Mouse (Mus musculus) liver (tissue): Measurements from ENCODE around the gene Kat8.
"Not testable (repeated sequence)": the region's sequence is repeated elsewhere in the genome, so short reads cannot be mapped to it uniquely, and the experiment has no call there.

Source experiments
- DNase-seq: peaks from one replicate; pipeline ENCODE4 v3.0.0-alpha.2; 2020; ENCODE audit warnings: mixed read lengths

Kat8 gene

DNA sequence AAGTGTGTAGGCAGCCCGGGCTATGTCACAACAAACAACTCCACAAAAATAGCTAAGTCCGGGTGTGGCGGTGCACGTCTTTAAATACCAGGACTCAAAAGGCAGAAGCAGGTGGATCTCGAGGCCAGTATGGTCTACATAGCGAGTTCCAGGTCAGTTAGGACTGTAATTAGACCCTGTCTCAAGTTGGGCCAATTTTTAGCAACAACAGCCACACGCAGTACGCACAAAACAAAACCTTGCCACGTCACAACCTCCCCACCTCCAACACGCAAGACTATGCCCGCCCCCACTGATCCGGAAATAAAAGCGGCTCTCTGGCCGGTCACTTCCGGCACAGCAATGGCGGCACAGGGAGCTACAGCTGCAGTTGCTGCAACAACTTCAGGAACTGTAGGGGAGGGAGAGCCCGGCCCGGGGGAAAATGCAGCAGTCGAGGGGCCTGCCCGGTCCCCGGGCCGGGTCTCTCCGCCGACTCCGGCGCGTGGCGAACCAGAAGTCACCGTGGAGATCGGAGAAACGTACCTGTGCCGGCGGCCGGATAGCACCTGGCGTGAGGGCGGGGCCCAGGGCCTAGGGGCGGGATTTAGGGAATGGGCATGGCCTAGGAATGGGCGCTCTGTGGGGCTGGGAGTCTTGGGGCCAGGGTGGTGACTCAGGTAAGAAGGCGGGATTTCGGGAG is at the start of gene Kat8:
TSS of gene Kat8 (plus strand) at position 327 of the 682 bp plus-strand sequence.
- peak; percentile 93 for DNase-seq

DNA sequence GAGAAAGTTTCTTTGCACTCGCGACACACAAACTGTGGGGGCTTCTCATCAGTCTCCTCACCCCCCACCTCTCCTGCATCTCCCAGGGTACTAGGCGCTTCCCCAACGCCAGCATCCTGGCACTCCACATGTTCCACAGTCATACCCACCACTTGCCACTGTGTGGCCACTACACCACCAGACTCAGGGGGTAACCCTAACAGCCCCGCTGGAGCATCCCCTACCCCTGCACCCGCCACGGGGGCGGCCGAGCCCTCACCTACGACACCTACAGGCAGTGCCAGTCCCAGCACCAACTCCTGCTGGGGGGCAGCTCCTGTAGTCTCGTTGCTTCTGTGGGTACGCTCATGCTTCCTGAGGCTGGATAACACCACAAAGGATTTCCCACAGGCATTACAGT is 45.9 kb upstream of the Kat8 start:
- DNase-seq, result no peak

DNA sequence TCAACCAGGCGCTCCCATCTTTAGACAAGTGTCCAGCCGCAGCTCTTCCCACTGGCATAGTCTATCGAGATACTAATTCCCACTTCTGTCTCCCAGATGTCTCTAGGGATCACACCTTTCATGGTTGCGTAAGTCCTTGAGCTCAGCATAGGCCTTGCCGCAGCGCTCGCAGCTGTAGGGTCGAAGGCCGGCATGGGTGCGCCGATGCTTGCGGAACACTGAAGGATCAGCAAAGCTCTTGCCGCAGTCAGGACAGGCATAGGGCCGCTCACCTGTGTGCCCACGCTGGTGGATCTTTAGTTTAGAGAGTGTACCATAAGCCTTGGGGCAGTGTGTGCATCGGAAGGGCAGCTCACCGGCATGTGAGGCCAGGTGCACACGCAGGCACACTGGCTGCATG is 44.7 kb upstream of the Kat8 start:
- DNase-seq, result no peak

DNA sequence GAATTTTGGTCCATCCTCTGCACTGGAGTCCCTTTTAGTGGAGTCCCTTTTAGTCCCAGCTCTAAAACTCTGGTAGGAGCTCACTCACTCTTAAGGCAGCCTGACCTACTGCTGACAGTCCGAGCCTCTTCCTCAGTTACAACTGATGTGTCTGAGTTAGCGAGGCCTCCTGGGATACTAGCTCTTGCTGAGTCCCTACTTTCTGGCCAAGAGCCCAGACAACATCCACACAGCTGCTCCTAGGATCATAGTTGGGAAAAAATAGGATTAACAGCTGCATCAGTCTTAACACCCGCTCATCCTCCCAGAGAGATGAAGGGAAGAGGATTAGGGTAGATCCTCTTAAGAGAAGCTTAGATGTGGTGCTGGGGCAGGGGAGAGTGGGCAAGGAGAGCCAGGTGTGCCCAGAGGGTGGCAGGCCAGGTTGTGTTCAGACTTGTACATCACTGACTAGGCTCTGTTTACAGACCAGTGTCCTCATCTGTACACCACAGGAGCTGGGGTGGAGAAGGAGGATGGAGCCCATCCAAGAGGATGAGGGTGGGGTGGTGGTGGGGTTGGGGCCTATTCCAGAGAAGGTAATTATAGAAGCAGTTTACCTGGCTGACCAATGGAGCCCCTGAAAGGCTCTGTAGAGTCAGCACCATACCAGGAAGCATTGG is 43.0 kb upstream of the Kat8 start:
- DNase-seq, result no peak

GRCm38 (mm10) chr7:127870136-127870821 is 42.0 kb upstream of the Kat8 start:
- DNase-seq, result no peak

- no peak for DNase-seq
These were observed 37.3 kb upstream of the Kat8 start for GRCm38 (mm10) chr7:127874812-127875626.

GRCm38 (mm10) chr7:127875627-127876001 is 36.7 kb upstream of the Kat8 start:
- DNase-seq, result peak; percentile 88

DNA sequence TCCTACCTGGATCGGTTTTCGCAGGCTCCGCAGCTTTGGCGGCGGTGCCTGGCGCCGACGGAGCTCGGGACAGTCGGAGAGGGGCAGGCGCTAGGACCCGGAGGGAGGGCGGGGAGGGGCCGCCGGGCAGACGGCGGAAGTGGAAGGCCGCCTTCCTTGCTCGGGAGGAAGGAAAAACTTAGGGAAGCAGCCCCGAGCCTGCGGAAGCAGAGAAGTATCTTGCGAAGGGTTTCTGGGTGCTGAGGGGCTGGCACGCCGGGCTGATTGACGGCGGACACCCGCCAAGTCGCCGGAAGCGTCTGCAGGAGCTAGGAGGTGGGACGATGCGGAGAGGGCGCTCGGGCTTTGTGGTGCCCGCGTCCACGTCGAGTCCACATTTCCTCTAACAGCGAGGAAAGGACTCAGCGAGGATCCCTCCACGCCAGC is 36.3 kb upstream of the Kat8 start, which contains the start of gene Zfp646:
TSS of gene Zfp646 (plus strand) at position 181 of the 426 bp plus-strand sequence.
- peak; percentile 89 for DNase-seq

DNA sequence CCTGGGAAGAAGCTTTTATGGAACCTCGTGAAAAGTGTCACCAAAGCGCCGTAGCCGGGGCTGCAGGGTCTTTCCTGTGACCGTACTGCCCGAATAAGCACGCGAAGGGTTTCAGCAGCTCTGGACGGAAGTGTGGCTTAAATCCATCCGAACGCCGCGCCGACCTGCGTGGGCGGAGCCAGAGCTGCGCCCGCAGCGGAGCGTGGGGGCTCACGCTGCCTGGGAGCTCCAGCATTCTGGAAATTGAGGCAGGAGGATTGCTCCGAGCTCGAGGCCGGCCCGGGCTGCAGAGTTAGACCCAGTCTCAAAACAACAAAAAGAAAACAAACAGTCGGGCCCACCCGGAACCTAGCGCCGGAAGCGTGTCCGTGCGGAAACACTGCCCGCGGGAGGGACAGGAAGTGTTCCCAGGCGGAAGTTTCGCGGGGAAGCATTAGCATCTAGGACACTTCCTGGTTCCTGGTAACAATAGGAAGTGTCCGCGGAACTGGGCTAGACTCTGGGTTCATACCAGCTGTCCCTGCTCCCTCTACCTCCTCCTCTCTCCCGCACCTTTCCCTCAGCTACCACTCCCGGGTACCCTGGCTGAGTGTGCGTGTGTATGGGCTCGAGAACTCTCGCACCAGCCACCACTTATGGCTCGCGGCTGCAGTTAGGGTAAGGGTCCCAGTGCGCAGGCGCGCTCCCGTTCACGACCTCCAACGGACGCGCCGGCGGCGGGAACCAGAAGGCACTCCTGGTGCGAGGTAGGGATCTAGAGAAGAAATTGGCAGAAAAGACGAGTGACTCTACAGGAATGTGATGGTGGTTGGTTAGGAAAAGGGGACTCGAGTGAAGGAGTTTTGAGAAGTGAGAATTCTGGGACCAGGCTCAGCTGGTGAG is 35.6 kb upstream of the Kat8 start, which contains the start of gene Zfp668:
TSS of gene Zfp668 (minus strand) at position 362 of the 882 bp plus-strand sequence.
- DNase-seq, result peak; percentile 91

- DNase-seq, result no peak
These were observed 33.0 kb upstream of the Kat8 start for GRCm38 (mm10) chr7:127879301-127879700.

DNA sequence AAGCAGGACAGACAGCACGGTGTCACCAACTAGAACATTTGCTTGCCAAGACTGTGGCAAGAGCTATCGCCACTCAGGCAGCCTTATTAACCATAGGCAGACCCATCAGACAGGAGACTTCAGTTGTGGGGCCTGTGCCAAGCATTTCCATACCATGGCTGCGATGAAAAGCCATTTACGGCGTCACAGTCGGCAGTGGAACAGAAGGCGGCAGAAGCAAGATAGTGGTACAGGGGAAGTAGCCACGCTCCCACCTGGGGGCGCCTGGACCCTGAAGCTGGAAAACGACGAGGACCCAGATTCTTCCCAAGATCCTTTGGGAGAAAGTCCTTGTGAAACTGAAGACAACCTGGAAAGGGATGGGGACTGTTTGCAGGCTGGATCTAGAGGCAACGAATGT is 31.9 kb upstream of the Kat8 start:
- DNase-seq, result no peak

DNA sequence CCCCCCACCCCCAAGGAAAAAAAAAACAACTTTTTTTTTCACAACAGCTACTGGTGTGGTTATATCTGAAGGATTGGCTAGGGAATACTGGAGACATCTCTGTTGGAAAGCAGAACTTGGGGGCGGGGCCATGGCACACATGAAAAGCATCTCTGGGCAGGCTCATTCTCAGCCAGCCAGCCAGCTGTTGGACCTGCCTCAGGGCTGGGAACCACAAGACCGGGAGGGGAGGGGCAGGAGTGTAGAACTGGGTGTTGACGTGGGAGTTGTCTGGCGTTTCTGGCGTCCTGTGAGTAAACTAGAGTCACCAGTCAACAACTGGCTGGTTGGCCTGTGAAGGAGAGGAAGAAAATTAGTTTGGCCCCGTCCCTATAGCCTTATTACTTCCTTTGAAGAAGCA is 26.4 kb upstream of the Kat8 start:
- no peak for DNase-seq

DNA sequence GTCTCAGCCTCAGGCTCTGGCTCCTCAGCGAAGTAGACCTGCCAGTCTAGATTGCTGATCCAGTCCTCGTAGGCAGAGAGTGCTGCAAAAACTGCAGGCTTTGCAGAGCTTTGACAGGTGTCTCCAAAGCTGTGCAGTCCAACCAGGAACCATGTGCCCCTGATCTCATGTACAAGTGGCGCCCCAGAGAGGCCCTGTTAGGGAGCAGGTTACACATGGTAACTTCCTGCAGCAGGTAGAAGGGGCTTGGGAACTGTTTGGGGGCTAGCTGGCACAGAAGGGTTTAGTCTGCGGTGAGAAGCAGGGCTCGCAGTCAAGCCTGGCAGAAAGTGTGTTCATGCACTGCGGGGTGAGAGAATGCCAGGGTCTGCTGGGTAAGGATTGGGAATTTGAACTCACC is 25.8 kb upstream of the Kat8 start:
- DNase-seq, result no peak

DNA sequence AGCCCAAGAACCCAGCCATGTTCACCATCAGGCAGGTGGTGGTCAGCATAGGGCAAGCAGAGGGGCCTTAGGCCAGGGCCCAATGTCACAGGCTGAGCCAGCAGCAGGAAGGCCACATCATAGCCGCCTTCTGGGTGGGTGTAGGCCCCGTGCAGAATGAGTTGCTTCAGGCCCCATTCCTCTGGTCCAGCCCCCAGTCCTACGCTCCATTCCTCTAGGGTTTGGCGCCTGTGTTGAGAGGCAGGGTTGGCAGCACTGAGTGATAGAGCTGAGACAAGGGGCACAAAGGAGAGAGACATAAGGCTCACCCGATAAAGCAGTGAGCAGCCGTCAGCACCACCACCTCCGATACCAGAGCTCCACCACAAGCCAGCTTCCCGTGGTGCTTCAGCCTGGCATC is 25.1 kb upstream of the Kat8 start:
- DNase-seq, result no peak

GRCm38 (mm10) chr7:127887781-127888180 is 24.5 kb upstream of the Kat8 start:
- no peak for DNase-seq

DNA sequence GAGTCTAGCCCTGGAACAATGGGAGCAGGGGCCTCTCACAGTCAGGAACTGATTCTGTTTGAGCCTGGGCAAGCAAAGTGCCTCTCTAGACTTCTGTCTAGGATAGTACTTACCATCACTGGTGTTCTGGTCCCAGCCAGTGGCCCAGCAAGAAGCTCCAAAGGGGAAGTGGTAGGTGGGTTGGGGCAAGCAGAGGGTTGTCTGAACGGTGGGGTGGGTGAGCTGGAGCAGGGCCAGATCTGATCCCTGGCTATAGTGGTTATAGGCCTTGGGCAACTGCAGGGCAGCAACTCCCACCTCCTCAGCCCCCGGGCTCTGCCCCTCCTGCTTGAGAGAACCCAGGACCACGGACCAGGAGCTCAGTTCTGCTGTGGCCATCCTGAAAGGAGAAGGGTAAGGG is 23.5 kb upstream of the Kat8 start:
- no peak for DNase-seq

DNA sequence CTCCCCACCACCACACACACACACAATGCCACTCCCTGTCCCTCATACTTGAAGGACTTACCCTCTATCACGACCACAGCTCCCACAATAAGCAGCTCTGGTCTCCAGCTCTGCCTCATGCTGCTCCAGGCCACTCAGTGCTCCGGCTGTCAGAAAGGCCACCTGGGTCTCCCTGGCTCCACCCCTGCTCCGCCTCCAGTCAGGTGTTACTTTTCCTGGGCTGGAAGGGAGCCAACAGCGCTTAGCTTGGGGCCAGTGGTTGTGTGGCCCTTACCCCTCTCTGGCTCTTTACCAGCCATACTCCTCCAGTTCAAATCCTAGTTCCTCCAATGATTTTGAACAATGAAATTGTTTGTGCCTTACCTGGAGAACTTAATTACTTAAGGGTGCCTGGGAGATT is 21.5 kb upstream of the Kat8 start, which contains the start of gene Prss53:
TSS of gene Prss53 (minus strand) at position 173 of the 400 bp plus-strand sequence.
- DNase-seq, result no peak

DNA sequence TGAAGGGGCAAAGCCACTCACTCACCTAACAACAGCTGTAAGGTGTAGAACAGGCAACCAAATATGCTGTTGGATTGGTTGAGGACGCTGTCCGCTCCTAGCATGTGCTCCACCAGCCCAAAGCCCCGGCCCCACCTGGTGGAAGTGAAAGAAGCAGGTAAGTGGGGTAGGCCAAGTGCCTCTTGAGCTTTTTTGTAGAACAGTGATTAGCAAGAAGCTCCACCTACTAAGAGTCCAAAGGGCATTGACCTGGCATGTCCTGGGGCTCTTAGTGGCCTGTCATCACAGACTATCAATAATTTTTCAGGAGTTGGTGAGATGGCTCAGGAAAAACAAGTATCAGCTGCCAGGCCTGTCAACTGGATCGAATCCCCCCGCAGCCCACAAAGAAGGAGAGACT is 17.8 kb upstream of the Kat8 start:
- no peak for DNase-seq

- peak; percentile 96 for DNase-seq
These were observed 16.9 kb upstream of the Kat8 start, which contains the start of the genes Gm21974 and Vkorc1 for GRCm38 (mm10) chr7:127895442-127895841. Gm21974 (minus strand) TSS chr7:127895454. Vkorc1 (minus strand) TSS chr7:127895617.

- DNase-seq, result not testable (repeated sequence)
These were observed 16.4 kb upstream of the Kat8 start for GRCm38 (mm10) chr7:127895891-127896290.

- DNase-seq, result peak; percentile 82
These were observed 15.9 kb upstream of the Kat8 start for GRCm38 (mm10) chr7:127896384-127896783.

DNA sequence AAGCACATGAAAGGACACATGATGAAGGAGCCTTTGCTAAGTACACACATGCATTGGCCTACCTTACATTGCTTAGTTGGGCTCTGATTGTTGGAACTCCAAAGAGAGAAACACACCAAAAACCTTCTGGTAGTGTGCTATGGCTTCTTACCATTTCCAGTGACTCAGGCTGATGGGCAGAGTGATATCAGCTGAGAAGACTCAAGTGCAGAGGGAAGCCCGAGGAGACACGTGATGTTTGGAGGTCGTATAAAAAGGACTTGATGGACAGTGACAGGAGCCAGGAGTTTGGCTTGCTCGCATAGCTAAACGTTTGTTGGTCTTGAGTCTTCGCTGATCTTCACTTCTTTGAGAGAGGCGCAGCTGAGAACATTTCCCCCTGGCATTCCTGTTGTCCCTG is 14.8 kb upstream of the Kat8 start:
- DNase-seq, result no peak
